Mouse (Mus musculus) embryonic facial prominence, embryonic 12.5 days (tissue): Measurements from ENCODE around the gene Arxes2. TPM values are rescaled to one million over a fixed set of nuclear protein-coding genes. Genes with fewer than 3 reads are reported as not detected.
"Not testable (repeated sequence)": the region's sequence is repeated elsewhere in the genome, so short reads cannot be mapped to it uniquely, and the experiment has no call there.

Experiments used
- ATAC-seq: fragments of 200-750 bp; cut with Nextera tagmentation; 2 replicates; pipeline ENCODE4 v1.8.0; 2017; ENCODE audit not compliant: insufficient number of reproducible peaks, insufficient read depth, low FRiP score, low TSS enrichment
- H3K27ac ChIP-seq: fragments of 300-500 bp; sonication (generic); 2 replicates; pipeline ENCODE4 v1.5.1; 2016; ENCODE audit warnings: mild to moderate bottlenecking
- H3K27me3 ChIP-seq: fragments of 300-500 bp; sonication (generic); 2 replicates; pipeline ENCODE4 v1.6.1; 2016; ENCODE audit warnings: mild to moderate bottlenecking, moderate library complexity
- H3K36me3 ChIP-seq: fragments of 300-500 bp; sonication (generic); 2 replicates; pipeline ENCODE4 v1.6.1; 2016; ENCODE audit warnings: mild to moderate bottlenecking
- H3K4me1 ChIP-seq: fragments of 300-500 bp; sonication (generic); 2 replicates; pipeline ENCODE4 v1.6.1; 2016
- H3K4me2 ChIP-seq: fragments of 300-500 bp; sonication (generic); replicated peaks from 2 replicates; pipeline ENCODE4 v1.6.1; 2016; ENCODE audit warnings: mild to moderate bottlenecking, moderate library complexity
- H3K4me3 ChIP-seq: fragments of 300-500 bp; sonication (generic); 2 replicates; pipeline ENCODE4 v1.5.1; 2016; ENCODE audit warnings: mild to moderate bottlenecking
- H3K9ac ChIP-seq: fragments of 300-500 bp; sonication (generic); 2 replicates; pipeline ENCODE4 v1.6.1; 2016; ENCODE audit warnings: mild to moderate bottlenecking, moderate library complexity
- H3K9me3 ChIP-seq: fragments of 300-500 bp; sonication (generic); 2 replicates; pipeline ENCODE4 v1.6.1; 2016; ENCODE audit warnings: mild to moderate bottlenecking, moderate library complexity
- WGBS: fragments of 180-500 bp; shearing (Covaris S2); methylation state at CpG from one replicate; pipeline ENCODE4 v1.1.7; 2016; 5-methylcytosine and 5-hydroxymethylcytosine counted together
- polyA plus RNA-seq: library from polyadenylated mRNA; unstranded; fragments of >200 nt; fragmentation: Nextera tagmentation; extraction: Ambion mirVana; gene quantifications from 2 replicates; pipeline ENCODE4 v1.2.1, GENCODE M21; 2016

Arxes2 gene
- 94.5 and 101 TPM in 2 replicates for polyA plus RNA-seq

- H3K27me3 ChIP-seq, H3K27ac ChIP-seq, H3K9ac ChIP-seq, H3K9me3 ChIP-seq, H3K36me3 ChIP-seq, H3K4me1 ChIP-seq: not testable (repeated sequence)
- 20% methylated on average over 10 of the region's 39 CpGs for WGBS
- Histone ChIP-seq H3K4me3 (peak within 1 kb of the TSS; percentile 30), H3K4me2 (peak within 1 kb of the TSS; percentile 47)
- ATAC-seq: peak; percentile 85
Observed at GRCm38 (mm10) chrX:135993664-135994119, at the start of gene Arxes2. Gene Arxes2 (plus strand): TSS chrX:135993824.

- Histone ChIP-seq H3K4me3 (no peak overlapping the region), H3K27ac (no peak overlapping the region), H3K9ac (no peak overlapping the region), H3K4me2 (no peak overlapping the region), H3K36me3 (no peaks in the 10 kb centered on the region), H3K4me1 (no peaks in the 10 kb centered on the region), H3K9me3 (no peaks in the 10 kb centered on the region), H3K27me3 (no peaks in the 10 kb centered on the region)
- no peak for ATAC-seq
- WGBS: 78% methylated on average over 1 of the region's 1 CpGs
Observed at GRCm38 (mm10) chrX:135948699-135949437, 44.8 kb upstream of the Arxes2 start.

- Histone ChIP-seq H3K9ac (no peak overlapping the region), H3K36me3 (no peaks in the 10 kb centered on the region), H3K4me3 (no peak overlapping the region), H3K27ac (no peak overlapping the region), H3K4me2 (no peak overlapping the region), H3K4me1 (no peaks in the 10 kb centered on the region), H3K9me3 (no peaks in the 10 kb centered on the region), H3K27me3 (no peaks in the 10 kb centered on the region)
- 72% methylated on average over 1 of the region's 1 CpGs for WGBS
- ATAC-seq: no peak
Observed at GRCm38 (mm10) chrX:135956988-135957690, 36.5 kb upstream of the Arxes2 start.

- no peak for ATAC-seq
- Histone ChIP-seq H3K4me1 (no peaks in the 10 kb centered on the region), H3K4me2 (no peak overlapping the region), H3K9ac (no peak overlapping the region), H3K27ac (no peak overlapping the region), H3K36me3 (no peaks in the 10 kb centered on the region), H3K4me3 (no peak overlapping the region), H3K9me3 (no peaks in the 10 kb centered on the region), H3K27me3 (no peaks in the 10 kb centered on the region)
- 56% methylated on average over 2 of the region's 2 CpGs for WGBS
Observed at GRCm38 (mm10) chrX:135957691-135958081, 35.9 kb upstream of the Arxes2 start.

- Histone ChIP-seq H3K4me2 (no peak overlapping the region), H3K4me1 (no peaks in the 10 kb centered on the region), H3K9me3 (no peaks in the 10 kb centered on the region), H3K4me3 (no peak overlapping the region), H3K27me3 (no peaks in the 10 kb centered on the region), H3K36me3 (no peaks in the 10 kb centered on the region), H3K27ac (no peak overlapping the region), H3K9ac (no peak overlapping the region)
- WGBS: 80% methylated on average over 7 of the region's 7 CpGs
- ATAC-seq: no peak
Observed at GRCm38 (mm10) chrX:135958589-135959225, 34.9 kb upstream of the Arxes2 start.

GRCm38 (mm10) chrX:135959536-135959935, 34.1 kb upstream of the Arxes2 start:
- Histone ChIP-seq H3K9me3 (no peaks in the 10 kb centered on the region), H3K4me2 (no peak overlapping the region), H3K36me3 (no peaks in the 10 kb centered on the region), H3K9ac (no peak overlapping the region), H3K27me3 (no peaks in the 10 kb centered on the region), H3K4me3 (no peak overlapping the region), H3K4me1 (no peaks in the 10 kb centered on the region), H3K27ac (no peak overlapping the region)
- 78% methylated on average over 4 of the region's 4 CpGs for WGBS
- ATAC-seq: no peak

GRCm38 (mm10) chrX:135962342-135962741, 31.3 kb upstream of the Arxes2 start:
- ATAC-seq: no peak
- no peaks in the 10 kb centered on the region for H3K9me3 ChIP-seq
- H3K27me3 ChIP-seq: no peaks in the 10 kb centered on the region
- H3K9ac ChIP-seq: no peak overlapping the region
- 76% methylated on average over 2 of the region's 2 CpGs for WGBS
- no peak overlapping the region for H3K4me2 ChIP-seq
- H3K4me1 ChIP-seq: no peaks in the 10 kb centered on the region
- H3K27ac ChIP-seq: no peak overlapping the region
- H3K4me3 ChIP-seq: no peak overlapping the region
- no peaks in the 10 kb centered on the region for H3K36me3 ChIP-seq

- Histone ChIP-seq H3K9ac (no peak overlapping the region), H3K9me3 (no peaks in the 10 kb centered on the region), H3K27ac (no peak overlapping the region), H3K36me3 (no peaks in the 10 kb centered on the region), H3K4me1 (no peaks in the 10 kb centered on the region), H3K27me3 (no peaks in the 10 kb centered on the region), H3K4me2 (no peak overlapping the region), H3K4me3 (no peak overlapping the region)
- ATAC-seq: no peak
- WGBS: 50% methylated on average over 6 of the region's 6 CpGs
Observed at GRCm38 (mm10) chrX:135963130-135963529, 30.5 kb upstream of the Arxes2 start.

GRCm38 (mm10) chrX:135963629-135964028, 30.0 kb upstream of the Arxes2 start:
- no peak overlapping the region for H3K9ac ChIP-seq
- H3K27ac ChIP-seq: no peak overlapping the region
- no peaks in the 10 kb centered on the region for H3K27me3 ChIP-seq
- no peak for ATAC-seq
- no peaks in the 10 kb centered on the region for H3K9me3 ChIP-seq
- no peaks in the 10 kb centered on the region for H3K36me3 ChIP-seq
- H3K4me1 ChIP-seq: no peaks in the 10 kb centered on the region
- no peak overlapping the region for H3K4me2 ChIP-seq
- no peak overlapping the region for H3K4me3 ChIP-seq
- 9% methylated on average over 3 of the region's 3 CpGs for WGBS

DNA sequence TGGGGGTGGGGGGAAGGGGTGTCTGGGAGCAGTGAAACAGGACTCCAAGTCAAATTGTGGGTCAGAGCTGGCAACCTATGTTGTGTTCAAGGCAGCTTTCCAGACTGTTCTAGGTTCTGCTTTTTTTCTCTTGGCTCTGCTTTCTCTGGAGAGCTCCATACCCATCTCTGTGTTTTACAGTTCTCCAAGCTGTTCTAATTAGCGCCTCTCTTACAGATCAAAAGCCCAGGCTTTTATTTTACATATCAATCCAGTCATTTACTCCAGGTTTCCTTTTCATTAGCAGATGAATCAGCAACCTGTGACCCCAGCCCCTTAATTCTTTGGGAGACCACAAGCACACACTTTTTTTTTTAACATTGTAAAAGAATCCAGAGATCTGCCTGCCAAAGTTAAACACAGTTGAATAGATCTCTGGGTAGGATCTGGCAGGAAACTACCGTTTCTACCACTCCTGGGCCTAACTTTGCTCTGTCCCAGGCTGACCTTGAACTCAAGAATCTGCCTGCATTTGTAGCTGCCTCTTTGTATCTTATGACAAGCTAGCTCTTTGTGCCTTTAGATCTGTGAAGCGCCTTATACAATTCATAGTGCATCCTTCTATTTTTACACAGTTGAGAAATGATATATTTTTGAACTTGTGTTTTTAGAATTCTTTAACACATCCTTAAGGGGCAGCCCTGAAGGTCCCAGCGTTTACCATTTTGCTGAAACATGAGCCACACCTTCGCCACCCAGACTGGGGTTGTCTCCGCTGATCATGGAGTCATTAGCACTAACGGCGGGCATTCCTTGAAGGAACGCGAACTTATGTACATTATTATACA, 19.8 kb upstream of the Arxes2 start:
- no peak overlapping the region for H3K4me3 ChIP-seq
- H3K9me3 ChIP-seq: no peaks in the 10 kb centered on the region
- no peak for ATAC-seq
- no peaks in the 10 kb centered on the region for H3K27me3 ChIP-seq
- 69% methylated on average over 10 of the region's 10 CpGs for WGBS
- no peaks in the 10 kb centered on the region for H3K36me3 ChIP-seq
- no peak overlapping the region for H3K4me2 ChIP-seq
- no peak overlapping the region for H3K9ac ChIP-seq
- H3K4me1 ChIP-seq: no peaks in the 10 kb centered on the region
- no peak overlapping the region for H3K27ac ChIP-seq

DNA sequence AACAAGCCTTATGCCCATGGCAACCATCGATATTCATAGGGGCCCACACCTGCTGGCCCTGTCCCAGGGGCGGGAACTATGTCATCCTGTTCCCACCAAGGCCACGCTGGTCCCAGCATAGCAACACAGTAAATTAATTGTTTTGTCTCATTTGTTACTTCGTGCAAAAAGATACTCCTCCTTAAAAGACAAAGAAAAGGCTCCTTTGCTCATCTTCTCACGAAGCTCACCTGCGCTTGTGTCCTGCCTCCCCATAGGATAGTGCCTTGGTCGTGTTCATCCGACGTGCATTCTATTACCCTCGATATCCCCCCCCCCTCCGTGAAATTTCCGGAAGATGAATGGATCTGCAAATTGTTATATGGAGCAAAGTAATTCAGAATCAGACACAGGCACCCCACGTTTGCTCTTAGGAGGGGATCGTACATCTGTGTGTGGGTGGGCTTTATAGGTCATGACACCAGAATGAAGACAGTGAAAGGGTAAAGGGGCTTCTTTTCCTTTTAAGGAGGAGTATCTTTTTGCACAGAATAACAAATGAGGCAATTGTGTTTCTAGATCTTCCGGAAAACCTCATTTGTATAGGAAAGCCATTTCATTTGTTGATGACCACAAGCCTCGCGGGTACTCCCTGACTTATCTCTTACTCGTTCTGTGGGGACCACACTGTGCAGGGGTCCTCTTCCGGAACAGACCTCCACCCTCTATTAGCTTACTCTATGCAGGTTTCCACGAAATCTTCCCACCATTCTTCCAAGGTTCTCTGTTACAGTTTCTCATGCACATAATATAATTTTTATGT, 19.0 kb upstream of the Arxes2 start:
- Histone ChIP-seq H3K36me3 (no peaks in the 10 kb centered on the region), H3K4me3 (no peak overlapping the region), H3K9ac (no peak overlapping the region), H3K4me2 (no peak overlapping the region), H3K27me3 (no peaks in the 10 kb centered on the region), H3K9me3 (no peaks in the 10 kb centered on the region), H3K4me1 (no peaks in the 10 kb centered on the region), H3K27ac (no peak overlapping the region)
- no peak for ATAC-seq
- WGBS: 59% methylated on average over 20 of the region's 20 CpGs
